Mouse (Mus musculus) c-Kit-positive CD71-negative TER-119-negative erythroid progenitor cells, embryonic 14.5 days (primary cell): ENCODE data around the gene Rxfp4.
A peak's percentile ranks its signal among the peaks of the same experiment; 100 is the strongest.
"Not testable (repeated sequence)": the region's sequence is repeated elsewhere in the genome, so short reads cannot be mapped to it uniquely, and the experiment has no call there.

Source experiments
- DNase-seq: peaks from one replicate; pipeline ENCODE4 v3.0.0-alpha.2; 2013; ENCODE audit warnings: low read depth

The Rxfp4 gene

GRCm38 (mm10) chr3:88609066-88609465, 43.9 kb downstream of the Rxfp4 start:
- no peak for DNase-seq

GRCm38 (mm10) chr3:88607758-88608138, 45.2 kb downstream of the Rxfp4 start:
- DNase-seq: no peak

GRCm38 (mm10) chr3:88607065-88607757, 45.7 kb downstream of the Rxfp4 start:
- DNase-seq: peak; percentile 87

GRCm38 (mm10) chr3:88605666-88606065, 47.3 kb downstream of the Rxfp4 start, which contains the start of gene Arhgef2:
Arhgef2 (plus strand) TSS chr3:88605966.
- not testable (repeated sequence) for DNase-seq

- DNase-seq: no peak
These were observed 48.1 kb downstream of the Rxfp4 start for GRCm38 (mm10) chr3:88604863-88605262.

GRCm38 (mm10) chr3:88603714-88604161, 49.2 kb downstream of the Rxfp4 start:
- DNase-seq: no peak

- no peak for DNase-seq
These were observed 50.5 kb downstream of the Rxfp4 start for GRCm38 (mm10) chr3:88602466-88602865.
